In genomic region chr11:106076321-106076720, GRCm38 (mm10) we compare ENCODE assay signal across 9 mouse cellular contexts. TPM values are rescaled to one million over a fixed set of nuclear protein-coding genes. Genes with fewer than 3 reads are reported as not detected.
DNase-seq lines count a peak whose midpoint lies in the region; ATAC-seq and TF ChIP-seq lines count a peak whose summit lies in the region.
"Had no signal": no experiment of that assay in that cellular context is flagged by ENCODE, and none has a peak within 500 bp of the region (broad histone marks: within the 10 kb centered on the region; RNA-seq: fewer than 3 reads in every experiment).

No protein-coding gene starts in this region.

- WGBS in intestine, embryonic 14.5 days = 3% methylated on average over 4 of the region's 4 CpGs
- WGBS in liver, embryonic 14.5 days (ENCODE audit: insufficient replicate concordance) = 2% methylated on average over 4 of the region's 4 CpGs

- no peak overlapping the region for H3K27ac ChIP-seq in intestine, embryonic 14.5 days (ENCODE audit: low read depth)
- H3K27ac ChIP-seq in liver, embryonic 14.5 days = no peak overlapping the region
- H3K27ac ChIP-seq: hindbrain, embryonic 15.5 days had no signal

- H3K4me1 ChIP-seq in intestine, embryonic 14.5 days (replicated peaks; ENCODE audit: control insufficient read depth, insufficient read depth, low read length) = no peaks in the 10 kb centered on the region
- no peaks in the 10 kb centered on the region for H3K4me1 ChIP-seq in liver, embryonic 14.5 days (replicated peaks; ENCODE audit: control insufficient read depth in 2 of 2, insufficient read depth in 2 of 2, low read length in 1 of 2)
- H3K4me1 ChIP-seq: hindbrain, embryonic 15.5 days had no signal

- TF ChIP-seq CTCF in liver, embryonic 14.5 days (IDR thresholded peaks at IDR 0.05; ENCODE audit: low read depth) = peak; percentile 92

- peak; percentile 81; the same call in 1 of the 2 replicates for ATAC-seq in erythroid progenitor cell, adult 5-6 weeks (replicated peaks; ENCODE audit: low FRiP score, poor library complexity, severe bottlenecking)
- no peak for ATAC-seq in intestine, embryonic 14.5 days (replicated peaks; ENCODE audit: low FRiP score, low TSS enrichment, low read depth)
- no peak for ATAC-seq in liver, embryonic 14.5 days (ENCODE audit: insufficient read depth)

- no peak overlapping the region for H3K4me2 ChIP-seq in intestine, embryonic 14.5 days (ENCODE audit: low read length)
- H3K4me2 ChIP-seq in liver, embryonic 14.5 days (ENCODE audit: low read depth) = no peak overlapping the region
- H3K4me2 ChIP-seq: hindbrain, embryonic 15.5 days had no signal

- TF ChIP-seq EP300 in liver, embryonic 14.5 days (IDR thresholded peaks at IDR 0.05; ENCODE audit: low read depth) = no peak

- H3K36me3 ChIP-seq in intestine, embryonic 14.5 days (ENCODE audit: control insufficient read depth, insufficient read depth, low read length) = peaks cover 23% of the 10 kb centered on the region
- peaks cover 6% of the 10 kb centered on the region for H3K36me3 ChIP-seq in liver, embryonic 14.5 days (replicated peaks; ENCODE audit: control insufficient read depth, insufficient read depth, low read depth)

- H3K9ac ChIP-seq in intestine, embryonic 14.5 days (ENCODE audit: low read length) = no peak overlapping the region
- H3K9ac ChIP-seq in liver, embryonic 14.5 days (replicated peaks) = no peak overlapping the region
- H3K9ac ChIP-seq: hindbrain, embryonic 15.5 days had no signal

- peak; percentile 35 to 61 for DNase-seq in urinary bladder, adult 18-20 months (ENCODE audit: low spot score in 2 of 2)
- no peak for DNase-seq in urinary bladder, postnatal 10 days (ENCODE audit: low spot score)
- DNase-seq in adrenal gland, postnatal 4 days (ENCODE audit: low spot score in 2 of 2) = peak; percentile 39 to 63
- DNase-seq in intestine, embryonic 14.5 days (ENCODE audit: low spot score) = peak; percentile 94
- DNase-seq in liver, embryonic 14.5 days (ENCODE audit: low read depth in 3 of 3, low spot score in 3 of 3) = peak; percentile 53 to 62 (median 55)
- DNase-seq in retina, postnatal 1 day = peak; percentile 79
- peak; percentile 33 to 70 for DNase-seq in urinary bladder, postnatal 4 days (ENCODE audit: low spot score in 2 of 2)

- H3K4me3 ChIP-seq in intestine, embryonic 14.5 days (ENCODE audit: low read depth, low read length) = no peak overlapping the region
- H3K4me3 ChIP-seq in liver, embryonic 14.5 days (ENCODE audit: insufficient read depth in 1 of 2, low read depth in 2 of 2, low read length in 2 of 2) = no peak overlapping the region
- H3K4me3 ChIP-seq: hindbrain, embryonic 15.5 days had no signal

- no peaks in the 10 kb centered on the region for H3K9me3 ChIP-seq in intestine, embryonic 14.5 days (ENCODE audit: control insufficient read depth, low read length)
- no peaks in the 10 kb centered on the region for H3K9me3 ChIP-seq in liver, embryonic 14.5 days (ENCODE audit: control insufficient read depth, low read length)
- H3K9me3 ChIP-seq: hindbrain, embryonic 15.5 days had no signal

- no peaks in the 10 kb centered on the region for H3K27me3 ChIP-seq in intestine, embryonic 14.5 days (replicated peaks; ENCODE audit: control insufficient read depth, insufficient read depth, low read length)
- H3K27me3 ChIP-seq in liver, embryonic 14.5 days (ENCODE audit: control insufficient read depth, insufficient read depth, low read length) = no peaks in the 10 kb centered on the region
- H3K27me3 ChIP-seq: hindbrain, embryonic 15.5 days had no signal

RNA-seq across cellular contexts. Expression of gene Map3k3, which starts 8.1 kb away (rescaled TPM):
- 10 to 100 TPM; 55.5 to 60.6 TPM for total RNA-seq in adrenal gland, postnatal 4 days (2021)
- total RNA-seq in erythroid progenitor cell, adult 5-6 weeks (2015; ENCODE audit: low replicate concordance) = 9.6 and 11.5 TPM in 2 replicates
- 5.7 and 6.2 TPM in 2 replicates for total RNA-seq in erythroid progenitor cell, adult 5-6 weeks (2017; ENCODE audit: low replicate concordance)
- polyA plus RNA-seq in intestine, embryonic 14.5 days (2014; fragmentation: Nextera tagmentation; extraction: Ambion mirVana) = 22.3 and 23.0 TPM in 2 replicates
- 5.2 and 5.5 TPM in 2 replicates for polyA plus RNA-seq in liver, embryonic 14.5 days (2012; rRNA removed)
- polyA plus RNA-seq in liver, embryonic 14.5 days (2014; fragmentation: Nextera tagmentation; extraction: Ambion mirVana) = 3.8 and 5.4 TPM in 2 replicates

RNA-seq across cellular contexts. Expression of gene Taco1, which starts 10.5 kb away (rescaled TPM):
- total RNA-seq in adrenal gland, postnatal 4 days (2021) = 10 to 100 TPM; 27.3 to 28.6 TPM
- 5.9 TPM in 1 of 2 replicates, not detected in the other for total RNA-seq in erythroid progenitor cell, adult 5-6 weeks (2015; ENCODE audit: low replicate concordance)
- total RNA-seq in erythroid progenitor cell, adult 5-6 weeks (2017; ENCODE audit: low replicate concordance) = 4.1 and 6.8 TPM in 2 replicates
- 8.8 and 10.3 TPM in 2 replicates for polyA plus RNA-seq in intestine, embryonic 14.5 days (2014; fragmentation: Nextera tagmentation; extraction: Ambion mirVana)
- 7.3 and 10.0 TPM in 2 replicates for polyA plus RNA-seq in liver, embryonic 14.5 days (2012; rRNA removed)
- 4.8 and 5.2 TPM in 2 replicates for polyA plus RNA-seq in liver, embryonic 14.5 days (2014; fragmentation: Nextera tagmentation; extraction: Ambion mirVana)

RNA-seq across cellular contexts. Expression of gene Dcaf7, which starts 39.6 kb away (rescaled TPM):
- 10 to 100 TPM; 87.2 to 88.1 TPM for total RNA-seq in adrenal gland, postnatal 4 days (2021)
- total RNA-seq in erythroid progenitor cell, adult 5-6 weeks (2015; ENCODE audit: low replicate concordance) = 25.2 and 28.1 TPM in 2 replicates
- total RNA-seq in erythroid progenitor cell, adult 5-6 weeks (2017; ENCODE audit: low replicate concordance) = 26.9 and 36.5 TPM in 2 replicates
- polyA plus RNA-seq in intestine, embryonic 14.5 days (2014; fragmentation: Nextera tagmentation; extraction: Ambion mirVana) = 62.2 and 68.6 TPM in 2 replicates
- polyA plus RNA-seq in liver, embryonic 14.5 days (2012; rRNA removed) = 15.4 and 15.5 TPM in 2 replicates
- 21.6 and 25.9 TPM in 2 replicates for polyA plus RNA-seq in liver, embryonic 14.5 days (2014; fragmentation: Nextera tagmentation; extraction: Ambion mirVana)

Comparison
In these comparisons a context has a peak if more than half of its experiments do, and no peak if none do; other contexts are left out.
1. RNA of gene Map3k3, which starts 8.1 kb away (total RNA-seq): 55.5 to 60.6 TPM in adrenal gland, postnatal 4 days; 5.7 to 11.5 TPM in erythroid progenitor cell, adult 5-6 weeks; every median in the first group is over 4 times any median in the second.